Mouse (Mus musculus) C2C12 (cell line): ENCODE measurements around the gene Galntl6. TPM values are rescaled to one million over a fixed set of nuclear protein-coding genes. Genes with fewer than 3 reads are reported as not detected.

Experiments used
- H3K27me3 ChIP-seq: one replicate; pipeline ENCODE4 v1.6.1; 2011; ENCODE audit not compliant: control insufficient read depth, insufficient read depth, insufficient read length
- H3K36me3 ChIP-seq: one replicate; pipeline ENCODE4 v1.6.1; 2011; ENCODE audit not compliant: control insufficient read depth, insufficient read depth
- H3K4me3 ChIP-seq: one replicate; pipeline ENCODE4 v1.5.1; 2011; ENCODE audit warnings: mild to moderate bottlenecking, control low read depth; ENCODE audit not compliant: poor library complexity, insufficient read depth, severe bottlenecking
- H3K79me2 ChIP-seq: one replicate; pipeline ENCODE4 v1.6.1; 2011; ENCODE audit not compliant: control insufficient read depth, insufficient read depth
- H3K79me3 ChIP-seq: one replicate; pipeline ENCODE4 v1.6.1; 2011; ENCODE audit warnings: low read depth, control low read depth
- H3ac ChIP-seq: one replicate; pipeline ENCODE3; 2011; ENCODE audit warnings: low read depth; ENCODE audit not compliant: control insufficient read depth, insufficient read length
- CEBPB ChIP-seq: IDR thresholded peaks from one replicate; pipeline ENCODE4 v1.6.1; 2011; ENCODE audit warnings: low read depth, mild to moderate bottlenecking, control low read depth, moderate library complexity
- CTCF ChIP-seq: IDR thresholded peaks from one replicate; pipeline ENCODE4 v1.5.1; 2011; ENCODE audit not compliant: control insufficient read depth, insufficient read depth, insufficient read length
- FOSL1 ChIP-seq: IDR thresholded peaks from one replicate; pipeline ENCODE4 v1.8.0; 2011; ENCODE audit warnings: mild to moderate bottlenecking, low read length; ENCODE audit not compliant: poor library complexity, insufficient read depth, severe bottlenecking
- MAX ChIP-seq: IDR thresholded peaks from one replicate; pipeline ENCODE4 v1.6.1; 2011; ENCODE audit warnings: mild to moderate bottlenecking, control low read depth
- MYOD1 ChIP-seq: IDR thresholded peaks from one replicate; pipeline ENCODE4 v1.6.1; 2011; ENCODE audit warnings: low read depth; ENCODE audit not compliant: control insufficient read depth, insufficient read length
- MYOG ChIP-seq: IDR thresholded peaks from one replicate; pipeline ENCODE4 v1.6.1; 2011; ENCODE audit not compliant: control insufficient read depth, insufficient read length; ENCODE audit errors: extremely low read depth
- USF1 ChIP-seq: IDR thresholded peaks from one replicate; pipeline ENCODE4 v1.6.1; 2011; ENCODE audit warnings: low read depth, mild to moderate bottlenecking, control low read depth, moderate library complexity
- polyA plus RNA-seq: library from polyadenylated mRNA; unstranded; fragments of >200 nt; fragmentation: generic; extraction: Trizol; gene quantifications from one replicate; pipeline ENCODE4 v1.2.1, GENCODE M21; 2012; ENCODE audit warnings: missing spikeins

The Galntl6 gene
- polyA plus RNA-seq, 1 experiment, result not detected

DNA sequence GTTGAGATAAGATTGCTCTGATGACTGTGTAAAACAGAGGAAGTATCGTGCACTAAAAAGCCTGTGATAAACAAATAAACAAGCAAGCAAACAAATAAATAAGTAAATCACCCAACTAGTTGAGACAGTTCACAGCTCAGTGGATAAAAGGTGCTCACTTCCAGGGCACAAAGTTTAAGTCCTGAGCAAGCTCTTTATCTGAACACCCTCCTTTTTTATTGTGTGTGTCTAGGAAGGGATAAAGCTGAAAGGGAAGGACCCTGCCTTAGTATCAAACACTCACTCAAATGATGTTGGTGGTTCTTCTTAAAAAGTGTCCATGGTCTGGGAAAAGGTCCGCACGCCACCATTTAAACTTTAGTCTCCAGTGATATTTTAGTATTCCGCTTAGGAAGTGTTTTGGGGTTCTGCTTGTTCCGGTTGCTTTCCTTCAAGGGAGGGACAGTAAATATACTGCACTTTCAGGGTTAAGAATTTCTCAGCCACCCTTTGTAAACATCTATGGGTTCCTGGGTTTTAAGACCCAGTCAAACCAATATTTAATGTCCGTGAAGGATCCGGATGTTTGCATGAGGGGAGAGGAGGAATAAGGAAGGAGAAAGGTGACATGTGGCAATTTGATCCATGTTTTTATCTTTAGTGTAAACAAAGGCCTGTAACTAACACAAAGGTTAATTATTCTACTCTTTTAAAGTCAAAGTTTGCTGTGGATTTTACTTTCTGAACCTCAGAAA, 1134.3 kb downstream of the Galntl6 start:
- no peak overlapping the region for H3ac ChIP-seq
- TF ChIP-seq USF1 (no peak), CTCF (no peak), CEBPB (no peak), MYOG (no peak), MYOD1 (no peak), MAX (no peak), FOSL1 (no peak)
- no peaks in the 10 kb centered on the region for H3K79me3 ChIP-seq
- H3K79me2 ChIP-seq, result no peaks in the 10 kb centered on the region
- H3K4me3 ChIP-seq, result no peak overlapping the region
- H3K36me3 ChIP-seq, result no peaks in the 10 kb centered on the region
- H3K27me3 ChIP-seq, result no peaks in the 10 kb centered on the region

DNA sequence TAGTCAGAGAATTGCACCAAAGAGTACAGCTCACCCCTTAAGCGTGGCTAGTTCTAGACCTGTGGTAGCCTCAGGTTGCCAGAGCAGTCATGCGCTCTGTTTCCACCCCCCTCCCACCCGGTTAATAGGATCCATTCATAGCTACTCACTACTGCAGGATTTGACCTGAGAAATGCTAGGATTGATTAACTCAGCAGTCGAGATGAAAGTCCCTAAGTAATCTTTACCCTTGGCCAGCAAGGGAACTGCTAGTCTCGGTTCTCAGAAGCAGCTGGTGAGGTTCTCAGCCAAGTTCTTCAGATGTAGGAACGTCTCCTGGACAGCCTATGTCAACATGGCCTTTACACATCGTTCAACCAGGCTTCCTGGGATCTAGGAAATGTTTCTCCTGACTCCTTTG, 1135.7 kb downstream of the Galntl6 start:
- Histone ChIP-seq H3ac (no peak overlapping the region), H3K79me2 (no peaks in the 10 kb centered on the region), H3K36me3 (no peaks in the 10 kb centered on the region), H3K4me3 (no peak overlapping the region), H3K27me3 (no peaks in the 10 kb centered on the region), H3K79me3 (no peaks in the 10 kb centered on the region)
- TF ChIP-seq MAX, result no peak

DNA sequence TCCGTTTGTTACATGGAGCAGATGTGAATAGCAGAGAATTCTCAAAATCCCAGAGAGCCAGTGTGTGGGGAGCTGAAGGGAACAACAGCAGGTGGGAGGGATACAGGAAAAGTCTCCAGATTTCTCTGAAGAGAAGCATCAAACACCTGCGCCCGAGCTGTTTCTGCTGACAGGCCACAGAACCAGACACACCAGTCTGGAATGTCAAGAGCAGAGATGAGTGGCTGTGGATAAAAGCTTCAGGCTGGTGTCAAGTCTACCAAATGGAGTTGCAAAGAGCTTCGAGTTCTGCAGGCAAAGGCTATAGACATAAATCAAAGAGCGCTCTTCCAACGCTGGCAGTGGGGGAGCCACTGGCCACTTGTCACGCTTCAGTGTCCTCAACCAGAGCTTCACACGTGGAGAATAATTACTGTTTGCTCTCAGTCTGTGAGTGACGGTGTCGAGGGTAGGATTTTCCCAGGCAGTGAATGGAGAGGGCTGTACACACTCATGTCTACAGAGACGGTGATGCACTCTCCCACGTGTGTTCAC, 1139.6 kb downstream of the Galntl6 start:
- Histone ChIP-seq H3ac (no peak overlapping the region), H3K79me2 (no peaks in the 10 kb centered on the region), H3K27me3 (no peaks in the 10 kb centered on the region), H3K36me3 (no peaks in the 10 kb centered on the region), H3K79me3 (no peaks in the 10 kb centered on the region), H3K4me3 (no peak overlapping the region)
- TF ChIP-seq MYOG (no peak), USF1 (no peak), MAX (no peak), FOSL1 (no peak), CTCF (no peak), MYOD1 (no peak), CEBPB (no peak)

DNA sequence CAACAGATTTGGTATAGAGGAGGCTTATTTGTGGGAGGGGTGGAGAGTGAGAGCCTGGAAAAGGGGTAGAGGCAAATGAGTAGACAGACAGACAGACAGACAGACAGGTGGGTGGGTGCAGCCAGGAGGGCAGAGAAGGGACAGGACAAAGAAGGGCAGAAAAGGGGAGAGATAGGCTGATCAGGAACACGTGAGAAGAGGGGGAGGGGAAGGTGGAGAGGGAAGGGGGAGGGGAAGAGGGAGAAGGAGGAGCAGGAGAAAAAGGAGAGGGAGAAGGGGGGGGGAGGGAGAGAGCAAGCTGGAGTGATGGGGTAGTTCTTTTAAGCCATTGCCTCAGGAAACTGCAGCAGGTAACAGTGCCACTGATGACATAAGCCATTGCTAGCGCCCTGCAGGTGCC, 1144.9 kb downstream of the Galntl6 start:
- Histone ChIP-seq H3K4me3 (no peak overlapping the region), H3K79me2 (no peaks in the 10 kb centered on the region), H3K79me3 (no peaks in the 10 kb centered on the region), H3K27me3 (no peaks in the 10 kb centered on the region), H3ac (no peak overlapping the region), H3K36me3 (no peaks in the 10 kb centered on the region)
- TF ChIP-seq MYOD1 (no peak), FOSL1 (no peak)

DNA sequence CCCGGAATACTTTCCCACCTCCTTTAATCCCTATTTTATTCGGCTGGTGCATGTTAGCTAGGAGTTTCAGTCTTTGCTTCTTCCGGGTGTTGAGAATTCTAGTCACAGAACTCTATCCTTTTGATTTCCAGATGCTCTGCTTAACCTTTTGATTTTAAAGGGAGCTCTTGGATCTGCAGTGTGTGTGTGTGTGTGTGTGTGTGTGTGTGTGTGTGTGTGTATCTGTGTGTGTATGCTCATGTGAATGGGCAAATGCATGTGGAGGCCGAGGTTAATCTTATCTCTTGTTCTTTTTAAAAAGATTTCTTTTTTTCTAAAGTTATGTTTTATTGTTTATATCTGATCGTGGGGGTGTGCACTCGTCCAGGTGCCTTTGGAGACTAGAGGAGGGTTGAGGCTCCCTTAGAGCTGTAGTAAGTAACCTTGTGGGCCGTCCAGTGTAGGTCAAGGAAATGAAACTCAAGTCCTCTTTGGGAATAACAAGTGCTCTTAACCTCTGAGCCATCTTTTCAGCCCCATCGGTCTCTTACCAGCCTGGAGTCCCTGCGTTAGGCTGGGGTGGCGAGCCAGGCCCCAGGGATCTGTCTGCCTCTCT, 1145.9 kb downstream of the Galntl6 start:
- no peaks in the 10 kb centered on the region for H3K27me3 ChIP-seq
- H3K36me3 ChIP-seq, result no peaks in the 10 kb centered on the region
- no peak for TF ChIP-seq USF1
- no peak for TF ChIP-seq MYOD1
- TF ChIP-seq FOSL1, result no peak
- TF ChIP-seq CEBPB, result no peak
- no peak for TF ChIP-seq MAX
- TF ChIP-seq MYOG, result no peak
- TF ChIP-seq CTCF, result no peak
- no peak overlapping the region for H3K4me3 ChIP-seq
- H3K79me3 ChIP-seq, result no peaks in the 10 kb centered on the region
- no peaks in the 10 kb centered on the region for H3K79me2 ChIP-seq
- no peak overlapping the region for H3ac ChIP-seq

DNA sequence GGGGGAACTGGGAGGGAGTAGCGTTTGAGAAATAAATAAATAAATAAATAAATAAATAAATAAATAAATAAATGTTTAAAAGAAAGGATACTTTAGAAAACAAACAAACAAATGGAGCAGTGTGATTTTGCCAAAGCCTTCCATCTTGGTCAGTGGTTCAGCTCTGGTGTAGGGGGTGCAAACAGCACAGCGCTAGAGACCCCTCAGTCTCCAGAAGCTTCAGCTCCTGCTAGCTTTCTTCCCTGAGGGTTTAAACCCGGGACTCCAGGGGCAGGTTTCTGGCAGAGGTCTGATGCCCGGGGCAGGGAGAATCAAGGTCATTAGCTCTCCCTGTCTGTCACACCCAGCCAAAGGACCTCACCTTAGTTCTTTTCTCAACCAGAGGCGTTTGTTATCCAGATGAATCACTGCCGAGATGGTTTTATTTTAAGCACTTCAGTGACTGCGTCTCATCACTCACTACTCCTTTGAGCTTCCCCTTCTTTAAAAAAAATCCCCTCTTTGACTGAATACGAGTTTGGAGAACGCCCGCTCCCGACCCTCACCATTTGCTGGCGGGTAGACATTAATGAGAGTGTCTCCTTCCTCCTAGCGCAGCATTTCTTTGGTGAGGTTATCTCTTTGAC, 1146.6 kb downstream of the Galntl6 start:
- TF ChIP-seq MYOD1, result no peak
- TF ChIP-seq CTCF, result no peak
- no peak for TF ChIP-seq FOSL1
- TF ChIP-seq CEBPB, result no peak
- TF ChIP-seq MAX, result no peak
- TF ChIP-seq MYOG, result no peak
- no peak for TF ChIP-seq USF1
- H3K79me3 ChIP-seq, result no peaks in the 10 kb centered on the region
- H3K36me3 ChIP-seq, result no peaks in the 10 kb centered on the region
- no peak overlapping the region for H3K4me3 ChIP-seq
- no peaks in the 10 kb centered on the region for H3K79me2 ChIP-seq
- H3K27me3 ChIP-seq, result no peaks in the 10 kb centered on the region
- H3ac ChIP-seq, result no peak overlapping the region
